Mouse (Mus musculus) MEL (cell line): ENCODE measurements around the gene Rnf169.

ENCODE experiments used
- CTCF ChIP-seq, 3 experiments: IDR thresholded peaks in 2 of 3; conservative IDR thresholded peaks in 1 of 3; 2 replicates each; pipeline ENCODE4 v1.5.1; 2011 to 2012; ENCODE audit warnings: low read length in 3 of 3, low read depth in 2 of 3, mild to moderate bottlenecking in 2 of 3, improper control_type of control experiment in 1 of 3, inconsistent platforms in 1 of 3, mixed read lengths in 1 of 3, moderate library complexity in 1 of 3; ENCODE audit not compliant: control insufficient read depth in 1 of 3, insufficient read depth in 1 of 3, poor library complexity in 1 of 3, severe bottlenecking in 1 of 3
- EP300 ChIP-seq, 2 experiments: IDR thresholded peaks; 2 replicates each; pipeline ENCODE4 v1.6.1; 2011; ENCODE audit warnings: improper control_type of control experiment in 2 of 2, low read length in 2 of 2, low read depth in 1 of 2, mild to moderate bottlenecking in 1 of 2
- ETS1 ChIP-seq: IDR thresholded peaks from 2 replicates; pipeline ENCODE4 v1.6.1; 2012; ENCODE audit warnings: low read depth, mild to moderate bottlenecking, inconsistent platforms, low read length, improper control_type of control experiment, moderate library complexity
- GATA1 ChIP-seq: IDR thresholded peaks from 2 replicates; pipeline ENCODE4 v1.6.1; 2011; ENCODE audit warnings: low read depth, low read length, improper control_type of control experiment
- KAT2A ChIP-seq: conservative IDR thresholded peaks from 2 replicates; pipeline ENCODE4 v1.6.1; 2012; ENCODE audit warnings: low read depth, low read length, improper control_type of control experiment, inconsistent platforms
- MEF2A ChIP-seq: IDR thresholded peaks from 2 replicates; pipeline ENCODE4 v1.6.1; 2014; ENCODE audit warnings: low read depth, mild to moderate bottlenecking, inconsistent platforms, low read length, improper control_type of control experiment; ENCODE audit not compliant: poor library complexity, insufficient replicate concordance, severe bottlenecking; ENCODE audit errors: extremely low read depth
- SMC3 ChIP-seq: IDR thresholded peaks from 2 replicates; pipeline ENCODE4 v1.6.1; 2011; ENCODE audit warnings: low read depth, low read length, improper control_type of control experiment
- USF1 ChIP-seq: IDR thresholded peaks from 2 replicates; pipeline ENCODE4 v1.6.1; 2014; ENCODE audit warnings: low read depth, mild to moderate bottlenecking, inconsistent platforms, low read length, improper control_type of control experiment, moderate library complexity
- ZKSCAN1 ChIP-seq: IDR thresholded peaks from 2 replicates; pipeline ENCODE4 v1.6.1; 2012; ENCODE audit warnings: low read depth, mild to moderate bottlenecking, inconsistent platforms, low read length, improper control_type of control experiment, moderate library complexity
- ZMIZ1 ChIP-seq: IDR thresholded peaks from 2 replicates; pipeline ENCODE4 v1.6.1; 2012; ENCODE audit warnings: low read depth, mild to moderate bottlenecking, inconsistent platforms, low read length, improper control_type of control experiment, moderate library complexity

- no peak for TF ChIP-seq MEF2A
- TF ChIP-seq ZMIZ1 = no peak
- no peak for TF ChIP-seq CTCF (IDR thresholded peaks at IDR 0.05 in 2 of 3, conservative IDR thresholded peaks at IDR 0.05 in 1 of 3; ENCODE audit: control insufficient read depth in 1 of 3, insufficient read depth in 1 of 3, low read depth in 2 of 3, low read length in 3 of 3, poor library complexity in 1 of 3, severe bottlenecking in 1 of 3)
- no peak for TF ChIP-seq ETS1
- no peak for TF ChIP-seq ZKSCAN1
- TF ChIP-seq USF1 = no peak
- TF ChIP-seq GATA1 = no peak
- TF ChIP-seq KAT2A = no peak
- TF ChIP-seq EP300 (IDR thresholded peaks at IDR 0.05; ENCODE audit: low read depth in 1 of 2, low read length in 2 of 2) = no peak
- TF ChIP-seq SMC3 = no peak
Observed at GRCm38 (mm10) chr7:99947329-99947728, 32.9 kb downstream of the Rnf169 start.
